ENCODE assay signal across 21 mouse cellular contexts in genomic region chr11:20241311-20241710, GRCm38 (mm10).
"Had no signal": no experiment of that assay in that cellular context is flagged by ENCODE, and none has a peak within 500 bp of the region (broad histone marks: within the 10 kb centered on the region; RNA-seq: fewer than 3 reads in every experiment).

No protein-coding gene starts in this region.

- H3K4me3 ChIP-seq: heart, adult 2 months; heart, embryonic 12.5 days; hindbrain, embryonic 13.5 days; hindbrain, embryonic 15.5 days; kidney, embryonic 15.5 days; limb, embryonic 13.5 days; limb, embryonic 15.5 days; liver, embryonic 12.5 days had no signal

- H3K27ac ChIP-seq: hindbrain, embryonic 13.5 days; hindbrain, embryonic 15.5 days; hindbrain, postnatal 0 days; kidney, embryonic 15.5 days; kidney, postnatal 0 days; limb, embryonic 13.5 days; limb, embryonic 15.5 days; liver, embryonic 12.5 days; liver, embryonic 14.5 days had no signal

- DNase-seq: gastrocnemius, postnatal 14 days; heart, adult 2 months; heart, postnatal 36 days; kidney, adult 11 months; kidney, adult 2 months; kidney, adult 9 months; kidney, postnatal 14 days; kidney, postnatal 36 days; layer of hippocampus, adult 9-11 months; layer of hippocampus, postnatal 36 days; left cerebral cortex, postnatal 4 days had no signal

- H3K27me3 ChIP-seq: heart, embryonic 12.5 days; hindbrain, embryonic 13.5 days; hindbrain, embryonic 15.5 days; kidney, embryonic 15.5 days; limb, embryonic 13.5 days; limb, embryonic 15.5 days; liver, embryonic 12.5 days had no signal

- H3K9me3 ChIP-seq: heart, embryonic 12.5 days; hindbrain, embryonic 13.5 days; hindbrain, embryonic 15.5 days; kidney, embryonic 15.5 days; limb, embryonic 13.5 days; limb, embryonic 15.5 days; liver, embryonic 12.5 days had no signal
